Mouse (Mus musculus): ENCODE results near the gene Asns.

Gene Asns

DNA sequence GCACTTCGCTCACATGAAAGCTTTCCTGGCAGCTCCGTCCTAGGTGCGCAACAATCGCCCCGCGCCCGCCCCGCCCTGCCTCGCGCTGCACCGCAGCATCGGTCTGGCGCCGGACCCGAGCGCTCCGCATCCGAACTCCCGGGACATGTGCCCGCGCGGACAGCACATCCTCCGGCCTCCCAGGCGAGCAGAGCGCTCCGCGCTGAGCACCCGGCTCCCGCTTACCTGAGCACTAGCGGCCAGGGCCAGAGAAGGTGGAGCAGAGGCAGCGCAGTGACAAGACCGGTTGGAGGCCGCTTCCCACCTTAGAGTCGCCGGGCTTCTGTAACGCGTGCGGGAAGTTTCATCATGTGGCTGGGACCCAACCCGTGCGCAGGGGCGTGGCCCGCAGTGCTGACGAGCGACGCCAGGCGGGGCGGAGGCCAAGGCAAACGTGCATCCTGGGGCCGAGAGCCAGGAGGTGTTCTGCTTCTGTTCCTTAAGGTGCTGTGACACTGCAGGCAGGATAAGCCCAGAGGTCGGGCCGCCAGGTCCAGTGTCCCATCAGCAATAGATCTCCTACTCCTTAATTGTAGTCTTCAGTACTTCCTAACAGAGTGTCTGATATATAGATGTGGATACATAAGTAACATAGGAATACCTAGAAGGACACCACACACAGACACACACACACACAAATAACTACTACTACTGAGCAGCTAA lies at the start of gene Asns:
Gene Asns (minus strand): TSS at position 371 of the 702 bp plus-strand sequence.
- DNase-seq (ENCODE audit: low spot score in 2 of 2) = peak; percentile 85 to 91

DNA sequence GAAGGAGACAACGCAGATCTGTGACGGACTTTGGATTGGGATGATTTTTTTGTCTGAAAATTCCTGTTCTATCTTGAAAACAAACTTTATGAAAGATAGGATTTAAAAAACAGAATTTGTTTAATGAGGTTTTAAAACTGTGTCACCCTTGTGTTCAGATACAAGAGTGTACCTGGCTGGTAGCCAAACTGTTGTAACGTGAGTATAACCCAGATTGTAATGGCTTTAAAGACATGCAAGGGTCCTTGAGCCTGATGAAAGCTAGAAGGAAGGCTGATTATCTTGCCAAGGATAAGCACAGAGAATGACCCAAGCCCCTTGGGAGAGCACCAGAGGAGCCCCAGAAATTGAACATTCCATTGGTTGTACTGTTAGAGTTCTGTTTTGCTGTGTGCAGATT lies 48.7 kb upstream of the Asns start:
- DNase-seq (ENCODE audit: low spot score in 2 of 2) = no peak

DNA sequence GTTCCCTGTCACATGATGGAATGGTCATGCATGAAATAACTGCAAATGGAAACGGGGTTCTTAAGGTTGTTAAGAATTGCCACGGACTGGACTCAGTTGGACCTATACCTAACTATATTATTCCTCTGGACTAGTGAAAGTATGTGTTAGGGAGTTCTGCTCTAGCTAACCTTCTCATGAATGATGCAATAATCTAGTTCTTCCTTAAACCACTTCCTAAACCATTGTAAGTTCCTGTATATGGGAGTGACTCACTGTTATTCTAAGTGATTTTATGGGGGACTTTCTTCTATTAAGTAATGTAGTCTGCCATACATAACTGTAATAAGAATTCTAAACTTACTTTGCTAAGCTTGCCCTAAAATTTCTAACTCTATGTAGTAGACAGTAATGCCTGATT lies 44.8 kb upstream of the Asns start:
- no peak for DNase-seq (ENCODE audit: low spot score in 2 of 2)

DNA sequence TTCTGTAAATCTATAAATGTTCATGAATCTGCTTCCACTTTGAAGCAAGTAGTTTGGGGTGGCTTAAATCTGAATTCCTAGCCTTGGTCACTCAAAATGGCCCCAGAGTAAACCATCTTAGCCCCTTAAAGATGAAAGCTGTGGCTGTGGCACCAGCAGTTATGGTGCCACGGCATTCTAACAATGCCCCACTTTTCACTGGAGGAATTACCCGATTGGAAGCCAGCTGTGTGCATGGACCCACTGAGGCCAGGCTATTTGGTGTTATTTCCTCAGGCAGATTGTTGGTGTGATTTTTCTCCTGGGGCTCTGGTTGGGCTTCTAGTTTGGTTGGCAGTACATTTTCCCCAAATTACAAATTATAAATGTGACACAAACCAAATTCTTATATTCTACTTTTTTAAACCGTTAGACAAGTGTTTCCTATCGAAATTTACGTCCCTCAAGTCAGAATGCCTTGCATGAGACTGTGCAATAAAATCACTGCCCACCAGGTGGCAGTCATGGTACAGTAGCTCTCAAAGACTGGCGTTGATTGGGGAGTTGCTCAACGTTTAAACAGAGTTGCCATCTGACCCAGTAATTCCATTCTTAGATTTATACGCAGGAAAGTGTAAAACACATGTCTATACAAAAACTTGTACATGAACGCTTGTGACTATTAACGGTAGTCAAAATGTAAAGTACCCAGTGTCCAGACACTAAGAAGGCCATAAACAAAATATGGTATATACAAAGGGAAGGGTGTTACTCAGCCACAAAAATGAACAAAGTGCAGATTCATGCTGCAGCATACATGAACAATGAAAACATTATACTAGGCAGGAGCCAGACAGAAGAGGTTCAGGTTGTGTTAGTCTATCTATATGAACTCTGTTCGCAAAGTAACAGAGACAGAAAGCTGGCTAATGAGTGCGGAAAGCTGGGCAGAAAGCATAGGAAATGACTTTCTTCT lies 40.0 kb upstream of the Asns start:
- peak; percentile 84 to 92 for DNase-seq (ENCODE audit: low spot score in 2 of 2)

DNA sequence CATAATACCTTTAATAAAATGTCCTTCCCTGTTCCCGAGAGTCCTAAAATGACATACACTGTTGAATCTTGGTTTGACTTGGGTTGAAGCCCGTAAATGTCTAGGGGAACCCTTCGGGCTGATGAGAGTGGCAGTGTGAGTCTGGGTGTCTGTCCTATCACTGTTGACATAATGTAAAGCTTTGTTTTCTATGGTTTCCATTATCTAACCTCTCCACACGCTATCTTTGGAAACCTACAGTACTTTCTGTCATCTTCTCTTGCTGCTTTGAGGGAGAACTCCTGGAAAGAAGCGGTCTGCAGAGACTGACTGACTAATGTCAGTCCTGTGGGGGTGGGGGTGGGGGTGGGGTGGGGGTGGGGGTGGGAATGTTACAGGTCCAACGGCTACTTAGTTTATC lies 39.0 kb upstream of the Asns start:
- DNase-seq (ENCODE audit: low spot score in 2 of 2) = no peak

- DNase-seq (ENCODE audit: low spot score in 2 of 2) = no peak
These were observed 36.1 kb upstream of the Asns start for GRCm38 (mm10) chr6:7729128-7729527.

DNA sequence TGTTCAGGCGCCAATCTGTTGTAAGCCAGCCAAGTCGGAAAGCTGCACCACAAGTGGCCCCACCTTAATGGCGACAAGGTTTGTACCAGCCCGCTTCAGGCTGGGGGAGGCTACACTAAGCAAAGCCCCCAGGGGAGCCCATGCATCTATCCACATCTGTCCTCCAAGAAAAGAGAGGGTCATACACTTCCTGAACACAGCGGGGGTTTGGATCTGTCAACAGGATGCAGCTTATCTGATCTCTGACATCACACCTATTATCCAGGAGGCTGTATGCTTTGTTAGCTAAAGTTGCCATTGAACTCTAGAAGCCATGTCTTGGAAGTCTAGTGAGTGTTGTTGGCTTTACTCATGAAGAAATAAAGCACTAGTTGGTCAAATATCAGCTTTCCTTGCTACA lies 35.2 kb upstream of the Asns start:
- no peak for DNase-seq (ENCODE audit: low spot score in 2 of 2)

- no peak for DNase-seq (ENCODE audit: low spot score in 2 of 2)
These were observed 23.2 kb upstream of the Asns start for GRCm38 (mm10) chr6:7716236-7716635.

GRCm38 (mm10) chr6:7714230-7714629 lies 21.2 kb upstream of the Asns start:
- no peak for DNase-seq (ENCODE audit: low spot score in 2 of 2)

GRCm38 (mm10) chr6:7711837-7712330 lies 18.8 kb upstream of the Asns start:
- DNase-seq (ENCODE audit: low spot score in 2 of 2) = no peak

- DNase-seq (ENCODE audit: low spot score in 2 of 2) = no peak
These were observed 15.2 kb upstream of the Asns start for GRCm38 (mm10) chr6:7708246-7708645.

GRCm38 (mm10) chr6:7706796-7707195 lies 13.7 kb upstream of the Asns start:
- no peak for DNase-seq (ENCODE audit: low spot score in 2 of 2)

DNA sequence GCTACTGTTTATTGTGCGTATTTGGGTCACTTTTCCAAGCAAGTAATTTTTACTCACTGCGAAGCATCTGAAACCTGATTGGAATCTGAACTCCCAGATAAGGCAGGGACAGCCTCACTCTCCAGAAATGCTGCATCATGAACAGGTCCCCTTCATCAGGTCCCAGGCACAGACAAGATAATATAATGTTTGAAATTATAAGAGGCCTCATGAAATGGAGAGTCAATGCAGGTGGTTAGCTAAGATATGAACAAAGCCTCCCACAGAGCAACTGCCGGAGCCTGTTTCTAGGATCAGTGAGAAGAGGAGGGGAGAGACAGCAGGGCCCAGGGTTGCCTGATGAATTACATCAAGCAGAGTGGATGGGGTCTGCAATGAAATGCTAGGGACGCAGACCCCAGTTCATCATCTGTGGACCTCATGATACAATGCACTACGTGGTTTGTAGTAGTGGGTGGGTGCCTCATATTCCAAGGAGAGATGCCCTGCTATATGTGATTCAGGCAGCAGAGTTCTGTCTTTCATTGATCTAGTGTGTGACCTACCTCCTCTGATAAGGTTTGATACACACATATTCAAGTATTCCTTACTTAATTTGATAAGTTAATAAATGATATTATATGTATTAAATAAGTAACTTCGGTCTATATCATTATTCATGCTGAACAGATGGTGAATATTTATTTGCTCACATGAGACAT lies 5.1 kb upstream of the Asns start:
- DNase-seq (ENCODE audit: low spot score in 2 of 2) = peak; percentile 23 to 32

- no peak for DNase-seq (ENCODE audit: low spot score in 2 of 2)
These were observed 4.1 kb upstream of the Asns start for GRCm38 (mm10) chr6:7697077-7697643.

- no peak for DNase-seq (ENCODE audit: low spot score in 2 of 2)
These were observed 3.6 kb upstream of the Asns start for GRCm38 (mm10) chr6:7696641-7697040.

- no peak for DNase-seq (ENCODE audit: low spot score in 2 of 2)
These were observed 2.8 kb upstream of the Asns start for GRCm38 (mm10) chr6:7695901-7696300.

GRCm38 (mm10) chr6:7693666-7694065 lies 612 bp upstream of the Asns start:
- no peak for DNase-seq (ENCODE audit: low spot score in 2 of 2)

GRCm38 (mm10) chr6:7692451-7692850 lies 603 bp downstream of the Asns start:
- DNase-seq (ENCODE audit: low spot score in 2 of 2) = peak; percentile 22 to 29

GRCm38 (mm10) chr6:7692037-7692436 lies 1.0 kb downstream of the Asns start:
- DNase-seq (ENCODE audit: low spot score in 2 of 2) = no peak

- DNase-seq (ENCODE audit: low spot score in 2 of 2) = no peak
These were observed 2.6 kb downstream of the Asns start for GRCm38 (mm10) chr6:7690456-7690855.

- DNase-seq (ENCODE audit: low spot score in 2 of 2) = no peak
These were observed 3.9 kb downstream of the Asns start for GRCm38 (mm10) chr6:7689180-7689579.

DNA sequence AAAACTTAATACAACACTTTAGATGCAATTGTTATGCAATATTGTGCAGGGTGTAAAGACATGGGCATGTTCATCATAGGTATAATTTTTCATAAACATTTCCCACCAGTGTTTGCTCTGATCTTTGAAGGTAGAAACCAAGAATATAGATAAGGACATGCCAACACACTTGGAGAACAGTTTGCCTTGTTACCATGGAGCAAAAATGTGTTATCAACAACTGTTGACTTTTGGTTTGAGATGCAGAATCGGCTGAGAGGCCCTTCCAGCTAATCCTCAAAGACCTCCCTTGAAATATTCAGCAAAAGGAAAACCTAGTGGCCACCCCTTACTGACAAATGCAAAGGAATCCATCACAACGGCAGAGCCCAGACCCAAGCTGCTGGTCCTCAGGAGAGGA lies 7.0 kb downstream of the Asns start:
- no peak for DNase-seq (ENCODE audit: low spot score in 2 of 2)

Data from spleen, postnatal 10 days (tissue).